In genomic region chr10:8762209-8762701, GRCm38 (mm10) we compare ENCODE assay signal across 8 mouse cellular contexts.
DNase-seq lines count a peak whose midpoint lies in the region; ATAC-seq and TF ChIP-seq lines count a peak whose summit lies in the region.

No protein-coding gene starts in this region.

- no peaks in the 10 kb centered on the region for H3K36me3 ChIP-seq in lung, embryonic 16.5 days (ENCODE audit: control insufficient read depth, insufficient read depth, low read length)
- no peaks in the 10 kb centered on the region for H3K36me3 ChIP-seq in forebrain, embryonic 11.5 days (ENCODE audit: control insufficient read depth, insufficient read depth, low read length)
- no peaks in the 10 kb centered on the region for H3K36me3 ChIP-seq in limb, embryonic 15.5 days
- H3K36me3 ChIP-seq in small intestine, adult 2 months (ENCODE audit: control insufficient read depth, insufficient read depth, low read length): peaks cover 2% of the 10 kb centered on the region

- peak overlapping the region; percentile 36 for H3K9ac ChIP-seq in lung, embryonic 16.5 days (ENCODE audit: low read length)
- peak overlapping the region; percentile 24 for H3K9ac ChIP-seq in forebrain, embryonic 11.5 days (ENCODE audit: low read length)
- 0 out of 2 replicates have a peak overlapping the region, but pooled peaks have one; percentile 10 for H3K9ac ChIP-seq in limb, embryonic 15.5 days

- H3K4me1 ChIP-seq in lung, embryonic 16.5 days (replicated peaks; ENCODE audit: control insufficient read depth, insufficient read depth, low read length): peaks cover 23% of the 10 kb centered on the region
- H3K4me1 ChIP-seq in forebrain, embryonic 11.5 days (replicated peaks; ENCODE audit: control insufficient read depth, insufficient read depth, low read length): peaks cover 15% of the 10 kb centered on the region; the same call in 1 of the 2 replicates
- H3K4me1 ChIP-seq in limb, embryonic 15.5 days: peaks cover 50% of the 10 kb centered on the region
- peaks cover 2% of the 10 kb centered on the region; the same call in 1 of the 2 replicates for H3K4me1 ChIP-seq in small intestine, adult 2 months (ENCODE audit: control insufficient read depth, insufficient read depth, insufficient read length, low read length)

- intact Hi-C loops in heart, postnatal 14 days (cut with DNase I): no loop called here

- 37% methylated on average over 14 of the region's 14 CpGs for WGBS in lung, embryonic 16.5 days
- under 1% methylated on average over 14 of the region's 14 CpGs for WGBS in forebrain, embryonic 11.5 days
- 6% methylated on average over 14 of the region's 14 CpGs for WGBS in limb, embryonic 15.5 days
- WGBS in small intestine, adult 2 months: 60% methylated on average over 14 of the region's 14 CpGs

- H3K27me3 ChIP-seq in lung, embryonic 16.5 days (ENCODE audit: control insufficient read depth, insufficient read depth, low read depth, low read length): no peaks in the 10 kb centered on the region
- H3K27me3 ChIP-seq in forebrain, embryonic 11.5 days (ENCODE audit: control insufficient read depth, insufficient read depth, low read length): no peaks in the 10 kb centered on the region
- H3K27me3 ChIP-seq in limb, embryonic 15.5 days: no peaks in the 10 kb centered on the region
- H3K27me3 ChIP-seq in small intestine, adult 2 months (ENCODE audit: control insufficient read depth, insufficient read depth, low read length): no peaks in the 10 kb centered on the region

- H3K27ac ChIP-seq in lung, embryonic 16.5 days (ENCODE audit: low read length): peak overlapping the region; percentile 32; the same call in 1 of the 2 replicates
- peak overlapping the region; percentile 25; the same call in 1 of the 2 replicates for H3K27ac ChIP-seq in forebrain, embryonic 11.5 days (ENCODE audit: low read depth, low read length)
- peak overlapping the region; percentile 88 for H3K27ac ChIP-seq in limb, embryonic 15.5 days
- H3K27ac ChIP-seq in small intestine, adult 2 months (ENCODE audit: insufficient read depth, low read depth, low read length): peak overlapping the region; percentile 83

- H3K4me3 ChIP-seq in lung, embryonic 16.5 days (ENCODE audit: low read length): peak overlapping the region; percentile 31
- peak overlapping the region; percentile 9; the same call in 1 of the 2 replicates for H3K4me3 ChIP-seq in forebrain, embryonic 11.5 days (ENCODE audit: low read depth, low read length)
- H3K4me3 ChIP-seq in limb, embryonic 15.5 days: peak overlapping the region; percentile 37
- H3K4me3 ChIP-seq in small intestine, adult 2 months (ENCODE audit: low read depth, low read length): peak overlapping the region; percentile 44

- no peak for TF ChIP-seq CTCF in small intestine, adult 2 months (IDR thresholded peaks at IDR 0.05; ENCODE audit: extremely low read depth, insufficient read length, insufficient replicate concordance, low read depth, low read length)

- TF ChIP-seq POLR2A in small intestine, adult 2 months (IDR thresholded peaks at IDR 0.05; ENCODE audit: low read depth, low read length): no peak

- ATAC-seq in lung, embryonic 16.5 days (ENCODE audit: low read depth): peak; percentile 26; the same call in 1 of the 2 replicates
- peak; percentile 81 for ATAC-seq in forebrain, embryonic 11.5 days (replicated peaks; ENCODE audit: low FRiP score)
- peak; percentile 59; the same call in 1 of the 2 replicates for ATAC-seq in limb, embryonic 15.5 days (ENCODE audit: insufficient number of reproducible peaks, low FRiP score, low TSS enrichment, low read depth)

- peak overlapping the region; percentile 41 for H3K4me2 ChIP-seq in lung, embryonic 16.5 days (ENCODE audit: low read depth, low read length)
- H3K4me2 ChIP-seq in forebrain, embryonic 11.5 days (ENCODE audit: low read depth, low read length, severe bottlenecking): peak overlapping the region; percentile 53
- H3K4me2 ChIP-seq in limb, embryonic 15.5 days: peak overlapping the region; percentile 43

- H3K9me3 ChIP-seq in lung, embryonic 16.5 days (ENCODE audit: control insufficient read depth, low read length): no peaks in the 10 kb centered on the region
- no peaks in the 10 kb centered on the region for H3K9me3 ChIP-seq in forebrain, embryonic 11.5 days (ENCODE audit: control insufficient read depth, low read length)
- H3K9me3 ChIP-seq in limb, embryonic 15.5 days: no peaks in the 10 kb centered on the region

- DNase-seq in lung, postnatal 14 days: no peak
- peak; percentile 72 for DNase-seq in forebrain, embryonic 11.5 days (ENCODE audit: low spot score)
- peak; percentile 51 to 64 for DNase-seq in heart, postnatal 14 days
- no peak for DNase-seq in thymus, postnatal 4 days
- DNase-seq in cerebellum, postnatal 4 days (ENCODE audit: low spot score in 2 of 2): no peak

Comparison
In these comparisons a context has a peak if more than half of its experiments do, and no peak if none do; other contexts are left out.
1. ATAC-seq: peak in every context shown above with its lines; median percentile 81 in forebrain, embryonic 11.5 days; 59 in limb, embryonic 15.5 days; 26 in lung, embryonic 16.5 days.
2. H3K27ac ChIP-seq: peak in every context shown above with its lines; median percentile 88 in limb, embryonic 15.5 days; 83 in small intestine, adult 2 months; 32 in lung, embryonic 16.5 days; 25 in forebrain, embryonic 11.5 days.
3. DNase-seq: peak in forebrain, embryonic 11.5 days (single experiment) and heart, postnatal 14 days (2 of 2); none in lung, postnatal 14 days (single experiment), thymus, postnatal 4 days (single experiment) and cerebellum, postnatal 4 days (0 of 2).
4. Peak in every context shown above with its lines, with median percentiles within 50 percentile points of each other: H3K4me2 ChIP-seq, H3K4me3 ChIP-seq and H3K9ac ChIP-seq.